Mouse (Mus musculus) kidney, postnatal 0 days (tissue): Measurements from ENCODE around the gene Clhc1. TPM values are rescaled to one million over a fixed set of nuclear protein-coding genes. Genes with fewer than 3 reads are reported as not detected.

Experiments used
- ATAC-seq: fragments of 200-750 bp; cut with Nextera tagmentation; replicated peaks from 2 replicates; pipeline ENCODE4 v1.8.0; 2017; ENCODE audit warnings: low read depth, moderate number of reproducible peaks, moderate TSS enrichment, moderate library complexity; ENCODE audit not compliant: low FRiP score
- DNase-seq: peaks from one replicate; pipeline ENCODE4 v3.0.0-alpha.2; 2016; ENCODE audit warnings: low spot score
- H3K27ac ChIP-seq: fragments of 300-500 bp; sonication (generic); 2 replicates; pipeline ENCODE4 v1.5.1; 2014; ENCODE audit warnings: mild to moderate bottlenecking
- H3K27me3 ChIP-seq: fragments of 300-500 bp; sonication (generic); 2 replicates; pipeline ENCODE4 v1.6.1; 2014; ENCODE audit warnings: low read length, mixed read lengths; ENCODE audit not compliant: insufficient read depth
- H3K36me3 ChIP-seq: fragments of 300-500 bp; sonication (generic); 2 replicates; pipeline ENCODE4 v1.6.1; 2014; ENCODE audit warnings: low read length, mixed read lengths; ENCODE audit not compliant: insufficient read depth
- H3K4me1 ChIP-seq: fragments of 300-500 bp; sonication (generic); replicated peaks from 2 replicates; pipeline ENCODE4 v1.6.1; 2014; ENCODE audit warnings: antibody characterized with exemption, low read length, mixed read lengths; ENCODE audit not compliant: insufficient read depth
- H3K4me2 ChIP-seq: fragments of 300-500 bp; sonication (generic); 2 replicates; pipeline ENCODE4 v1.6.1; 2014; ENCODE audit warnings: mild to moderate bottlenecking, low read length, moderate library complexity, mixed read lengths
- H3K4me3 ChIP-seq: fragments of 300-500 bp; sonication (generic); replicated peaks from 2 replicates; pipeline ENCODE4 v1.5.1; 2014; ENCODE audit warnings: low read depth, low read length
- H3K9ac ChIP-seq: fragments of 300-500 bp; sonication (generic); 2 replicates; pipeline ENCODE4 v1.6.1; 2014; ENCODE audit warnings: low read depth, low read length
- H3K9me3 ChIP-seq: fragments of 300-500 bp; sonication (generic); replicated peaks from 2 replicates; pipeline ENCODE4 v1.6.1; 2016; ENCODE audit warnings: low read length, inconsistent platforms, mixed read lengths
- CTCF ChIP-seq: IDR thresholded peaks from 2 replicates; pipeline ENCODE4 v1.5.1; 2016; ENCODE audit warnings: antibody characterized with exemption, low read depth, mild to moderate bottlenecking, moderate library complexity
- WGBS: fragments of 180-500 bp; shearing (Covaris S2); extraction: QIAGEN DNeasy Blood & Tissue Kit; methylation state at CpG from one replicate; pipeline ENCODE4 v1.1.7; 2014; 5-methylcytosine and 5-hydroxymethylcytosine counted together
- polyA plus RNA-seq: library from polyadenylated mRNA; unstranded; fragments of >200 nt; fragmentation: Nextera tagmentation; extraction: Ambion mirVana; gene quantifications from 2 replicates; pipeline ENCODE4 v1.2.1, GENCODE M21; 2015

Gene Clhc1
- polyA plus RNA-seq, 1 experiment from 2014 or later: 0.07 TPM

DNA sequence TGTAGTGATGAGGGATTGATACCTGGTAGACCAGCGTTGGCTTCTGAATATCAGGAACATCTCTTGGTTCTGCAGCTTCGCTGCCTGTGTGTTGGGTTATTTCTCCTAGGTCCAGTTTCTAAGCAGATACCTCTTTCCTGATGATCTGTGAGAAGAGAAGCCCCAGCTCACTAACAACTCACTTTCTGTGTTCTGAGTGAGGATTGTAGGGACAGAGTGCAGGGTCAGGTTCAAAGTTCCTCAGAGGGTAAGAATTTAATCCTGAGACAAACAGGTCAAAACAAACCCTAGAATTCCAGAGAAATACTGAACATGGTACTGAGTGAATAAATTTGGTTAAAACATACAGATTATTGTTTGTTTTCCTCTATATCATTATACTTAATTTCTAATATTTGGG is 15.7 kb downstream of the Clhc1 start:
- Histone ChIP-seq H3K27me3 (no peaks in the 10 kb centered on the region), H3K4me3 (no peak overlapping the region), H3K4me2 (no peak overlapping the region), H3K36me3 (no peaks in the 10 kb centered on the region), H3K27ac (no peak overlapping the region), H3K9me3 (no peaks in the 10 kb centered on the region), H3K9ac (no peak overlapping the region), H3K4me1 (no peaks in the 10 kb centered on the region)
- 91% methylated on average over 2 of the region's 2 CpGs for WGBS
- DNase-seq (no peak), ATAC-seq (no peak)
- no peak for TF ChIP-seq CTCF

DNA sequence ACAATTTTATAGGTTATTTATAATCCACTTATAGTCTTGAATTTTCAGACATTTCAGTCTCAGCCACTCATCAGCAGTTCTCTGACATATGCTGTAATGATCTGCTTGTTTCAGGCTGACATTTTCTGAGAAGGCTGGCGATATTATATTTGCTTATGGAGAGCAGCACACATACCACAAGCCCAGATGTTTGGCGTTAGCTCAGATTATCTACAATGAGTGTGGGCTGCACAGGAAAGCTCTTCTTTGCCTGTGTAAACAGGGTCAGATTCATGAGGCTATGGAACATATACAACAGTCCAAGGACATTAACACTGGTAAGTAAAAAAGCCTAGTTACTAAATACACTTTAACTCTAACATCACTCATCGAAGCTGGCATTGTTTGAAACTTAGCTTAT is 23.8 kb downstream of the Clhc1 start:
- no peak for ATAC-seq
- DNase-seq: no peak
- TF ChIP-seq CTCF: no peak
- Histone ChIP-seq H3K36me3 (no peaks in the 10 kb centered on the region), H3K27ac (no peak overlapping the region), H3K4me1 (no peaks in the 10 kb centered on the region), H3K27me3 (no peaks in the 10 kb centered on the region), H3K9me3 (no peaks in the 10 kb centered on the region), H3K9ac (no peak overlapping the region), H3K4me2 (no peak overlapping the region), H3K4me3 (no peak overlapping the region)
- 63% methylated on average over 3 of the region's 3 CpGs for WGBS

DNA sequence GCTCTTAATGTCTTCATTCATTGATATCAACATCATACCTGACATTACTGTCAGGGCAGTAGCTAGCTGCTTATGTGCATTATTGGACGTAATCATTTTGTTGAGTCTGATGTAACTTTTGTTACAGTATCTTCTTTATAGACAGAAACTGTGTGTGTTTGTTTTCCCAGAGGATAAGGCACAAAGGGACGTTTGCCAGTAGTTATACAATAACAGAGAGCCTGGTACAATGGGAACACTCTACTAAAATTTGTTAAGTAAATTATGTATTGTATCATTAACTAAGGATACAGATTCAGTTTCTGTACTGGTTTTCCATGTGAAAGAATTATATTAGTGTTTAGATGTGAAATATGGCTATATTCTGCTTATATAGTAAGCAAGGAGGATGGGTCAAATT is 24.9 kb downstream of the Clhc1 start:
- Histone ChIP-seq H3K4me1 (no peaks in the 10 kb centered on the region), H3K27me3 (no peaks in the 10 kb centered on the region), H3K9me3 (no peaks in the 10 kb centered on the region), H3K27ac (no peak overlapping the region), H3K9ac (no peak overlapping the region), H3K36me3 (no peaks in the 10 kb centered on the region), H3K4me2 (no peak overlapping the region), H3K4me3 (no peak overlapping the region)
- WGBS: 76% methylated on average over 2 of the region's 2 CpGs
- no peak for TF ChIP-seq CTCF
- ATAC-seq (no peak), DNase-seq (no peak)

DNA sequence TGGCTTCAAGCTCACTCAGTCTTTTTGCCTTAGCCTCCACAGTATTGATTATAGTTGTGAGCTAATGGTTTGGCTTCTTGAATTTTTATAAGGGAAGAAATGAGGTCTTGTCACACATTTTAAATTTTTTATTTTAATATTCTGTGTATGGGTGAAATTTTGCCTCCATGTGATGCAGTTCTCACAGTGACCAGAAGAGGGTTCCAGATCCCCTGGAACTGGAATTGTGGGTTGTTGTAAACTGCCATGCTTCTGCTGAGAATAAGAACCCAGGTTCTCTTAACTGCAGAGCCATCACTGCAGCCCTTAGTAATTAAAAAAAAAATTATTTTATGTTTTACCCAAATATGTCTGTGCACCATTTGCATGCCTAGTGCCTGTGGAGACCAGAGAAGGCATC is 31.9 kb downstream of the Clhc1 start:
- H3K27me3 ChIP-seq: no peaks in the 10 kb centered on the region
- no peaks in the 10 kb centered on the region for H3K9me3 ChIP-seq
- no peak for DNase-seq
- H3K36me3 ChIP-seq: no peaks in the 10 kb centered on the region
- TF ChIP-seq CTCF: peak; percentile 57
- no peak overlapping the region for H3K4me3 ChIP-seq
- no peaks in the 10 kb centered on the region for H3K4me1 ChIP-seq
- H3K27ac ChIP-seq: no peak overlapping the region
- H3K4me2 ChIP-seq: no peak overlapping the region
- ATAC-seq: no peak
- H3K9ac ChIP-seq: no peak overlapping the region

DNA sequence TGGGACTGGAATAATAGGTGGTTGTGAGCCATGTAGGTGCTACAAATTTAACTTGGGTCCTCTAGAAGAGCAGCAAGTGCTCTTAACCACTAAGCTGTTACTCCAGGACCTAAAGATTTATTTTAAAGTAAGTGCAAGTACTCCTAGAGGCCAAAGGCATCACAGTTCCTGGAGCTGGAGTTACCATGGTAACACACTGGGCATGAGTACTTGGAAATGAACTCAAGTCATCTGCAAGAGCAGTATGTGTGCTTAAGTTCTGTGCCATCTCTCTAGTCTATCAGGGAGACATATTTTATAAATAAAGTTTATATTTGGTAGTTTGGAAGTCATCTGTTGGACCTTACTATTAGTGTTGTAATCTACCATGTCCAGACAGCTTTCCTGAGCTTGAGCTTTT is 47.5 kb downstream of the Clhc1 start:
- H3K4me1 ChIP-seq: no peaks in the 10 kb centered on the region
- H3K4me2 ChIP-seq: no peak overlapping the region
- no peaks in the 10 kb centered on the region for H3K27me3 ChIP-seq
- H3K27ac ChIP-seq: no peak overlapping the region
- H3K9me3 ChIP-seq: no peaks in the 10 kb centered on the region
- no peaks in the 10 kb centered on the region for H3K36me3 ChIP-seq
- H3K9ac ChIP-seq: no peak overlapping the region
- ATAC-seq (no peak), DNase-seq (no peak)
- H3K4me3 ChIP-seq: no peak overlapping the region
- TF ChIP-seq CTCF: no peak

DNA sequence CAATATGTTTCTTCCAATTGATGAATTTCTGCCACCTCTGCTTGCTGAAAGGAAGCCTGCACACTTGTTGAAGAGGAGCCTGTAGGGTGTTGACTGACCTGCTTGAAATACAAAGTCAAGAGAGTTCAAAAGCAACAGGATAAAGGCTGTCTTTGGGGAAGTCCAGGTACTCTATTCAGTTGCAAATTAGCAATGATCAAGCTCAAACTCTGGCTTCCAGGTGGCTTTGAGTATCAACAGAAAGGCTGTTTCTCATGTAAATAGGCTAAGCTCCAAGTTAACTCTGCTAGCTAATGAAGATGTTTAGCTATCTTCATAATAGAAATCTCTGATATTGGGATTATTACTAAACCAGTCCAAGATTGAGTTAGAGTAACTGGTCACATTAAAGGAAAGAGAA is 49.4 kb downstream of the Clhc1 start:
- Histone ChIP-seq H3K27ac (no peak overlapping the region), H3K36me3 (no peaks in the 10 kb centered on the region), H3K4me3 (no peak overlapping the region), H3K4me1 (no peaks in the 10 kb centered on the region), H3K4me2 (no peak overlapping the region), H3K9me3 (no peaks in the 10 kb centered on the region), H3K9ac (no peak overlapping the region), H3K27me3 (no peaks in the 10 kb centered on the region)
- no peak for DNase-seq
- no peak for ATAC-seq
- no peak for TF ChIP-seq CTCF

DNA sequence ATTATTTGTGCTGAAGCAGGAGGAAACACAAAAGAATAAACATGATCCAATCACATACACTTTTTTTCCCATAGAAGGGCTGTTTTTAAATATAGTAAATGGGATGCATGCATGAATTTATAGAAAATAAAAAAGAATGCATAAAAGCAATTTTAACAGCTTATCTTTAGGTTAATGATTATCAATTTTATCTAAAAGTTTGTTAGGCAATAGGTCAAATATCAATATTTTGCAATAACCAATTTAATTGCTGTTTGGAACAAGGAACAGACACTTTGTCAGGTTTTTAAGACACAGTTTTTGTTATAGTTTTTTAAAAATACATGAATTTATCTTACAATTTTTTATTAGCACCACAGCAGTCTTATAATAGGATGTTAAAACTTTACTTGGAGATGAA is 51.2 kb downstream of the Clhc1 start:
- Histone ChIP-seq H3K4me1 (no peaks in the 10 kb centered on the region), H3K27me3 (no peaks in the 10 kb centered on the region), H3K27ac (no peak overlapping the region), H3K4me2 (no peak overlapping the region), H3K4me3 (no peak overlapping the region), H3K9me3 (no peaks in the 10 kb centered on the region), H3K9ac (no peak overlapping the region), H3K36me3 (no peaks in the 10 kb centered on the region)
- TF ChIP-seq CTCF: no peak
- no peak for DNase-seq
- no peak for ATAC-seq
